Mouse (Mus musculus) stomach, postnatal 0 days (tissue): ENCODE data around the gene Polr3gl.

ENCODE experiments used
- CTCF ChIP-seq: IDR thresholded peaks from 2 replicates; pipeline ENCODE4 v1.5.1; 2016; ENCODE audit warnings: antibody characterized with exemption, low read depth, mild to moderate bottlenecking, moderate library complexity
- EP300 ChIP-seq: optimal IDR thresholded peaks from 2 replicates; pipeline ENCODE3; 2016; ENCODE audit warnings: antibody characterized with exemption

DNA sequence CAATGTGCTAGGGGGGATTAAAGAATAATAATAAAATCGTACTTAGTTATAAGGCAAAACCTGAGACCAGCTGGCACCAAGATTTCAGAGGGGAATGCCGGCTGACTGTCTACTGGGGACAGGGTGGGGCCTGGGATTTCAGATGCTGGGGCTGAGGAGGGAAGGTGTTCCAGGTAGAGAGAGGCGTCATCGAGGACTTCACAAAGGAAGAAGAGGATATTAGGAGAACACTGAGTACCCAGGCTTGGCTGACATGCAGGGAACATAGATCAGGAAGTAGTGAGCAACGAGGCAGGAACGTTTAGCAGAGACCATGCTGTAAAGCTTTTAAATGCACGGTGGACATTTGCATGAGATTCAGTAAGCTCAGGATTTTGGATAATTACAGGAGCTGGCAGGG is 42.1 kb downstream of the Polr3gl start:
- TF ChIP-seq EP300 = no peak
- no peak for TF ChIP-seq CTCF
